Mouse (Mus musculus): Measurements from ENCODE around the gene Mbtd1. TPM values are rescaled to one million over a fixed set of nuclear protein-coding genes. Genes with fewer than 3 reads are reported as not detected.

Gene Mbtd1
- polyA plus RNA-seq, 1 experiment from 2014 or later, result 44.2 TPM

DNA sequence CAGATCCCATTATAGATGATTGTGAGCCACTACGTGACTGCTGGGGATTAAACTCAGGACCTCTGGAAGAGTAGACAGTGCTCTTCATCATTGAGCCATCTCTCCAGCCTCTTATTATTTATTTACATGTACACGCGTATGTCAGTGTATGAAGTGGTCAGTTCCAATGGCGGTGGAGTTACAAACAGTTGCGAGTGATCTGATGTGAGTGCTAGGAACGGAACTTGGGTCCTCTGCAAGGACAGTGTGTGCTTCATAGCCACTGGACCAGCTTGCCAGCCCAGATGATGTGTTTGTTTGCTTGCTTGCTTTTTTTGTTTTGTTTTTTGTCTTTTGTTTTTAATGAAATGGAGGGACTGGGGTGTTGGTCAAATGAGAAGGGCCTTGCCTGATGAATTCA is 83.5 kb downstream of the Mbtd1 start:
- 94% methylated on average over 6 of the region's 6 CpGs for WGBS
- H3K4me2 ChIP-seq (replicated peaks), result peak overlapping the region; percentile 82; the same call in 1 of the 2 replicates
- no peak overlapping the region for H3K27ac ChIP-seq
- ATAC-seq (ENCODE audit: low FRiP score, low read depth), result no peak
- H3K4me1 ChIP-seq, result peaks cover 12% of the 10 kb centered on the region; the same call in 1 of the 2 replicates
- no peak overlapping the region for H3K9ac ChIP-seq
- H3K4me3 ChIP-seq, result no peak overlapping the region
- H3K9me3 ChIP-seq, result no peaks in the 10 kb centered on the region
- H3K36me3 ChIP-seq, result peaks cover 18% of the 10 kb centered on the region
- no peaks in the 10 kb centered on the region; the same call in 1 of the 2 replicates for H3K27me3 ChIP-seq (replicated peaks)

DNA sequence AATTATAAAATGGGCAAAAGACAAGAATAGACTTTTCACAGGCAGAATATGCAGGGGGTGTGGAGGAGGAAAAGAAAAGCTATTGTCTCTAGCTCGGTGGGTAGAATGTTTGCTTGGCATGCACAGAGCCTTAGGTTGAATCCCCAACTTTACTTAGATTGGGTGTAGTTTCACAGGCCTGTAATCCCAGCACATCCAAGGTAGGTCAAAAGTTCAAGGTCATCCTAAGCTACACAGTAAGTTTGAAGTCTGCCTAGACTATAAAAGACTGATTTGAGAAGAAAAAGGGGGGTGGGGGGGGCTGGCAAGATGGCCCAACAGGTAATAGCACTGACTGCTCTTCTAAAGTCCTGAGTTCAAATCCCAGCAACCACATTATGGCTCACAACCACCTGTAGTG is 84.1 kb downstream of the Mbtd1 start:
- WGBS, result 72% methylated on average over 1 of the region's 1 CpGs
- Histone ChIP-seq H3K27me3 (replicated peaks) (no peaks in the 10 kb centered on the region; the same call in 1 of the 2 replicates), H3K36me3 (peaks cover 12% of the 10 kb centered on the region), H3K4me2 (replicated peaks) (no peak overlapping the region), H3K4me1 (peaks cover 12% of the 10 kb centered on the region; the same call in 1 of the 2 replicates), H3K4me3 (no peak overlapping the region), H3K27ac (no peak overlapping the region), H3K9me3 (no peaks in the 10 kb centered on the region), H3K9ac (no peak overlapping the region)
- no peak for ATAC-seq (ENCODE audit: low FRiP score, low read depth)

DNA sequence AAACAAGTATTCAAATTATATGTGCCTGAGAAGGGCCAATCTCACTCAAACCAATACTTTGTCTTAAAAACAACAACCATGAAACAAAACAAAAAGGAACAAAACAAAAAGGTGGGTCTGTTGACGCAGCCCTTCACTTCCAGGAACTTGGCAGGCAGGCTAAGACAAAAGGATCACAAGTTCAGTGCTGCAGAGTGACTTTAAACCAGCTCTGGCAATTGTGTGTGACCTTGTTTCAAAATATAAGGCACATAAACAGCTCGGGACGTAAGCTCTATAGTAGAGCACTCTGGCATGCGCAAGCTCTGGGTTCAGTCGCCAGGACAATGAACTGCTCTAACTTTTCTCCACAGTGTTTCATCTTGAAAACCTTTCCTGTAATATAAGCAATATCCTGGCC is 87.3 kb downstream of the Mbtd1 start:
- Histone ChIP-seq H3K4me1 (peaks cover 4% of the 10 kb centered on the region; the same call in 1 of the 2 replicates), H3K36me3 (no peaks in the 10 kb centered on the region), H3K27me3 (replicated peaks) (no peaks in the 10 kb centered on the region; the same call in 1 of the 2 replicates), H3K4me2 (replicated peaks) (no peak overlapping the region), H3K27ac (no peak overlapping the region), H3K4me3 (no peak overlapping the region), H3K9me3 (no peaks in the 10 kb centered on the region), H3K9ac (no peak overlapping the region)
- WGBS, result 88% methylated on average over 5 of the region's 5 CpGs
- no peak for ATAC-seq (ENCODE audit: low FRiP score, low read depth)

DNA sequence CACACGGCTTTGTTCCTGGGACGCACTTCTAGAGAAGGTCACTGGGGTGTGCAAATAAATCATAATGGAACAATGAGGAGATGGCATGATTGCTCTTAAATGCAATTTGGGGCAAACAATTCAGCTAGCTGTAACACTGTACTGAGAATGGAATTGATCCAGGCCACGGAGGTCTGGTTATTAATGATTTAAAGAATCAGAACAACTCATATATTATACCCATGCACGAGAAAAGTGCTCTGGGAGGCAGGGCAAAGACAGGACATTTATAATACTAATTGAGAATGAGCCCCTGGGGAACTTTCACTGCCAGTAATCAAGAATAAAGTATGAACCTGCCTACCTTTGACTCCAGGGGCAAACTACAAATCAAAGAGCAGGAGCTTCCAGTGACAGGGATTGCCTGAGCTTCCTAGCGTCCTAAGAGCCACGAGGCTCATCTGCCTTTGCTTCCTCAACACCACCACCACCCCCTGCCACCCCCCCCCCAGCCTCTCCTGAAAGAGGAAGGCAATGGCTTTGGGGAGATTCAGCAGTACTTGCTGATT is 93.9 kb downstream of the Mbtd1 start:
- Histone ChIP-seq H3K9ac (no peak overlapping the region), H3K4me1 (0 out of 2 replicates have a peak, but pooled peaks cover 2% of the 10 kb centered on the region), H3K9me3 (no peaks in the 10 kb centered on the region), H3K4me3 (no peak overlapping the region), H3K27me3 (replicated peaks) (no peaks in the 10 kb centered on the region), H3K4me2 (replicated peaks) (no peak overlapping the region), H3K27ac (no peak overlapping the region), H3K36me3 (no peaks in the 10 kb centered on the region)
- WGBS, result 28% methylated on average over 6 of the region's 6 CpGs
- ATAC-seq (ENCODE audit: low FRiP score, low read depth), result no peak

- no peaks in the 10 kb centered on the region for H3K36me3 ChIP-seq
- no peak overlapping the region for H3K4me3 ChIP-seq
- no peak overlapping the region for H3K27ac ChIP-seq
- no peaks in the 10 kb centered on the region for H3K9me3 ChIP-seq
- no peak overlapping the region for H3K9ac ChIP-seq
- WGBS, result 93% methylated on average over 3 of the region's 3 CpGs
- no peak overlapping the region for H3K4me2 ChIP-seq (replicated peaks)
- no peak for ATAC-seq (ENCODE audit: low FRiP score, low read depth)
- no peaks in the 10 kb centered on the region for H3K27me3 ChIP-seq (replicated peaks)
- 0 out of 2 replicates have a peak, but pooled peaks cover 2% of the 10 kb centered on the region for H3K4me1 ChIP-seq
Observed at GRCm38 (mm10) chr11:93984619-93985018, 99.0 kb downstream of the Mbtd1 start.

DNA sequence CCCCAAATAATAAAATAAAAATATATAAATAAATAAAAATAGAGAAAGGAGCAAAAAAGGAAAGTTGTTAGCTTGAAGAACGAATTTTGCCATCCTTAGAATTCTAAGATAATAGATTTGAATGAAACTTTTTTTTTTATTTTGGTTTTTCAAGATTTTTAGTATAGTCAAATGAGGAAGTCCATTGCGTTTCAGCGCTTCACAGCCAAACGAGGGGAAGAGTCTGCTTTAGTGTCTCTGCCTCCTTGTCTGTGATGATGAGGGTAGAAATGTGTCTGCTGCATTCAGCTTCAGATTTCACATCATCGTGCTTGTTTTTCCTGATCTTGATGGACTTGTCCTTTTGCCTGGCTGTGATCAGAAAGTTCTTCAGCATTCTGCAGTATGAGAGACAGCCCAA is 99.6 kb downstream of the Mbtd1 start:
- whole genome bisulfite sequencing, result 86% methylated on average over 5 of the region's 5 CpGs
- Histone ChIP-seq H3K9ac (no peak overlapping the region), H3K36me3 (no peaks in the 10 kb centered on the region), H3K9me3 (no peaks in the 10 kb centered on the region), H3K4me1 (no peaks in the 10 kb centered on the region), H3K4me2 (replicated peaks) (no peak overlapping the region), H3K4me3 (no peak overlapping the region), H3K27me3 (replicated peaks) (no peaks in the 10 kb centered on the region), H3K27ac (no peak overlapping the region)
- no peak for ATAC-seq (ENCODE audit: low FRiP score, low read depth)

GRCm38 (mm10) chr11:93986298-93986697 is 100.6 kb downstream of the Mbtd1 start:
- Histone ChIP-seq H3K36me3 (no peaks in the 10 kb centered on the region), H3K27me3 (replicated peaks) (no peaks in the 10 kb centered on the region), H3K4me1 (no peaks in the 10 kb centered on the region), H3K4me3 (no peak overlapping the region), H3K9me3 (no peaks in the 10 kb centered on the region), H3K9ac (no peak overlapping the region), H3K27ac (no peak overlapping the region), H3K4me2 (replicated peaks) (no peak overlapping the region)
- no peak for ATAC-seq (ENCODE audit: low FRiP score, low read depth)

- Histone ChIP-seq H3K4me1 (no peaks in the 10 kb centered on the region), H3K27me3 (replicated peaks) (no peaks in the 10 kb centered on the region), H3K36me3 (no peaks in the 10 kb centered on the region), H3K27ac (no peak overlapping the region), H3K9me3 (no peaks in the 10 kb centered on the region), H3K9ac (no peak overlapping the region), H3K4me3 (no peak overlapping the region), H3K4me2 (replicated peaks) (no peak overlapping the region)
- no peak for ATAC-seq (ENCODE audit: low FRiP score, low read depth)
- WGBS, result 84% methylated on average over 4 of the region's 4 CpGs
Observed at GRCm38 (mm10) chr11:93987026-93987425, 101.4 kb downstream of the Mbtd1 start.

GRCm38 (mm10) chr11:93987625-93988327 is 102.1 kb downstream of the Mbtd1 start:
- 72% methylated on average over 8 of the region's 8 CpGs for WGBS
- Histone ChIP-seq H3K4me3 (no peak overlapping the region), H3K27me3 (replicated peaks) (no peaks in the 10 kb centered on the region), H3K9ac (no peak overlapping the region), H3K4me1 (no peaks in the 10 kb centered on the region), H3K36me3 (no peaks in the 10 kb centered on the region), H3K9me3 (no peaks in the 10 kb centered on the region), H3K27ac (no peak overlapping the region), H3K4me2 (replicated peaks) (no peak overlapping the region)
- ATAC-seq (ENCODE audit: low FRiP score, low read depth), result no peak

DNA sequence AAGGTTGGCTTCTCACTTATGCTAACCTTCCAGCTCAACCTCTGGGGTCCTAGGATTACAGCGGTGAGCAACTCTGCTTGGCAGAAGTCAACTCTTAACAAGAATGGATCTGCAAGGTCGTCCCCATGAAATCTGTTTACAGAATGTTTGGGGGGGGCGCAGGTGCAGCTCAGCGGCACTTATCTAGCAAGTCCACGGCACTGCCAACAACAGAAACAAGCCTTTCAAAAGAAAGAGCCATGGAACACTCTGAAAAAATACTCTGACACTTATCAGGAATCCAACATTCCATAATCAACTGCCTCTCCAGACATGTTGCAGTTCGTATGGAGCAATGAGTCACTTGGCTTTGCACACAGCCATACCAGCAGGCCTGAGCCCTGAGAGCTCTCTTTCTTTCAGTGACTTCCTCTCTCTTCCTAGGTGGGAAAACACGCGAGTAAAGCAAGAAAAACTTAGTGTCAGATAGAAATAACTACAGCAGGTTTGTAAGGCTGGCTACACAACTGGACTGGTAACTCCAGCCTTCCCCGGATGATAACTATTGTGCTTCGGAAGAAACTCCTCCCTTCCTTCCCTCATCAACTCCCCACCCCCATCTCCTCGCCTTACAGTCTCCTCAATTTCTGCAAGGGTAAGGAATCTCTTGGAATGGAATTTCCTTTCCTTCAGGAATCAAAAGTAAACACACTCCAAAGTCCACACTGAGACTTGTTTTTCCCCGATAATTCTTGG is 102.8 kb downstream of the Mbtd1 start:
- 70% methylated on average over 12 of the region's 12 CpGs for WGBS
- Histone ChIP-seq H3K27ac (no peak overlapping the region), H3K27me3 (replicated peaks) (no peaks in the 10 kb centered on the region), H3K4me2 (replicated peaks) (no peak overlapping the region), H3K9me3 (no peaks in the 10 kb centered on the region), H3K9ac (no peak overlapping the region), H3K4me1 (no peaks in the 10 kb centered on the region), H3K36me3 (no peaks in the 10 kb centered on the region), H3K4me3 (no peak overlapping the region)
- ATAC-seq (ENCODE audit: low FRiP score, low read depth), result no peak

GRCm38 (mm10) chr11:93994531-93994930 is 108.9 kb downstream of the Mbtd1 start:
- Histone ChIP-seq H3K4me2 (replicated peaks) (peak overlapping the region; percentile 97), H3K9me3 (no peaks in the 10 kb centered on the region), H3K4me1 (peaks cover 15% of the 10 kb centered on the region), H3K9ac (no peak overlapping the region), H3K4me3 (no peak overlapping the region), H3K27me3 (replicated peaks) (no peaks in the 10 kb centered on the region), H3K27ac (no peak overlapping the region), H3K36me3 (no peaks in the 10 kb centered on the region)
- ATAC-seq (ENCODE audit: low FRiP score, low read depth), result no peak
- 70% methylated on average over 5 of the region's 5 CpGs for WGBS

- WGBS, result 11% methylated on average over 15 of the region's 15 CpGs
- Histone ChIP-seq H3K4me3 (peak overlapping the region; percentile 91), H3K27me3 (replicated peaks) (no peaks in the 10 kb centered on the region), H3K9ac (peak overlapping the region; percentile 91), H3K4me2 (replicated peaks) (peak overlapping the region; percentile 97), H3K9me3 (no peaks in the 10 kb centered on the region), H3K36me3 (no peaks in the 10 kb centered on the region; the same call in 1 of the 2 replicates), H3K27ac (peak overlapping the region; percentile 70), H3K4me1 (peaks cover 15% of the 10 kb centered on the region)
- ATAC-seq (ENCODE audit: low FRiP score, low read depth), result peak; percentile 35; the same call in 1 of the 2 replicates
Observed at GRCm38 (mm10) chr11:93995111-93995719, 109.6 kb downstream of the Mbtd1 start.

All from neural tube, embryonic 12.5 days (tissue).